Mouse (Mus musculus) embryonic fibroblast, embryonic 13.5 days (primary cell): ENCODE data around the gene Fam189b. TPM values are rescaled to one million over a fixed set of nuclear protein-coding genes. Genes with fewer than 3 reads are reported as not detected.

Experiments used
- H3K27ac ChIP-seq: 2 replicates; pipeline ENCODE4 v1.5.1; 2012; ENCODE audit warnings: low read length, control low read depth, inconsistent platforms; ENCODE audit not compliant: insufficient read depth
- H3K4me1 ChIP-seq: 2 replicates; pipeline ENCODE4 v1.6.1; 2011; ENCODE audit warnings: low read length; ENCODE audit not compliant: control insufficient read depth, insufficient read depth
- H3K4me3 ChIP-seq: 2 replicates; pipeline ENCODE4 v1.5.1; 2011; ENCODE audit warnings: mild to moderate bottlenecking, control low read depth, low read length; ENCODE audit not compliant: insufficient read depth
- CTCF ChIP-seq: IDR thresholded peaks from 2 replicates; pipeline ENCODE4 v1.5.1; 2011; ENCODE audit warnings: mild to moderate bottlenecking, control low read depth, low read length, moderate library complexity, borderline replicate concordance; ENCODE audit not compliant: insufficient read depth
- POLR2A ChIP-seq: IDR thresholded peaks from 2 replicates; pipeline ENCODE4 v1.6.1; 2011; ENCODE audit warnings: low read depth, mild to moderate bottlenecking, control low read depth, low read length, moderate library complexity
- polyA plus RNA-seq: library from polyadenylated mRNA; stranded (reverse); fragments of >200 nt; gene quantifications from 2 replicates; pipeline ENCODE4 v1.2.4, GENCODE M21; 2011; ENCODE audit warnings: low read depth; ENCODE audit not compliant: missing spikeins, insufficient read length

The Fam189b gene
- polyA plus RNA-seq, result 46.9 and 49.5 TPM in 2 replicates

- TF ChIP-seq CTCF (no peak), POLR2A (peak; percentile 94)
- Histone ChIP-seq H3K4me3 (peak within 1 kb of the TSS; percentile 65), H3K4me1 (peaks cover 5% of the 10 kb centered on the region; the same call in 1 of the 2 replicates), H3K27ac (0 out of 2 replicates have a peak within 1 kb of the TSS, but pooled peaks have one; percentile 2)
Measured at GRCm38 (mm10) chr3:89183058-89183958, at the start of gene Fam189b. Fam189b (plus strand) TSS chr3:89183143.

DNA sequence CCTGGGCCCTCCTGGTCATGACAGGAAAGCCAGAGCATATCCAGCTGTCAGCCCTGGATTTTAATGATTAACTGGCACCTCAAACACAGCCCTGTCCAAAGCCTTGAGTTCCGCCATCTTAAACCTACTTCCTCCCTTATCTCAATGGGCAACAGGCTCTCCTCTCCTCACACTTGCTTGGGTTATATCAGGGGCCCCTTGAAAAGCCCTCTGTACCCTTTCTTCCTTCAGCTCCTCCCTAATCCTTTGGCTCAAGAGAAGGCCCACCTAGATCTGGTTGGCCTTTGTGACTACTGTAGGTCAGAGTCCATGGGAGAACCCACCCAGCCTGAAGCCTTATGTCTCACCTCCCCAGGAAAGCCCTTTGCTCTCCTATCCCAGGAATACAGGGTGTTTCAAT, 49.2 kb upstream of the Fam189b start:
- Histone ChIP-seq H3K4me1 (no peaks in the 10 kb centered on the region), H3K4me3 (no peak overlapping the region), H3K27ac (no peak overlapping the region)
- TF ChIP-seq CTCF (no peak), POLR2A (no peak)

- TF ChIP-seq POLR2A (no peak), CTCF (no peak)
- H3K4me1 ChIP-seq, result no peaks in the 10 kb centered on the region
- H3K27ac ChIP-seq, result no peak within 1 kb of the TSS
- H3K4me3 ChIP-seq, result no peak within 1 kb of the TSS
Measured at GRCm38 (mm10) chr3:89135958-89136357, 47.0 kb upstream of the Fam189b start, which contains the start of gene Pklr. Pklr (plus strand) TSS chr3:89136142.

- no peak overlapping the region for H3K4me3 ChIP-seq
- no peak overlapping the region for H3K27ac ChIP-seq
- TF ChIP-seq CTCF (no peak), POLR2A (no peak)
Measured at GRCm38 (mm10) chr3:89136365-89136764, 46.6 kb upstream of the Fam189b start.

DNA sequence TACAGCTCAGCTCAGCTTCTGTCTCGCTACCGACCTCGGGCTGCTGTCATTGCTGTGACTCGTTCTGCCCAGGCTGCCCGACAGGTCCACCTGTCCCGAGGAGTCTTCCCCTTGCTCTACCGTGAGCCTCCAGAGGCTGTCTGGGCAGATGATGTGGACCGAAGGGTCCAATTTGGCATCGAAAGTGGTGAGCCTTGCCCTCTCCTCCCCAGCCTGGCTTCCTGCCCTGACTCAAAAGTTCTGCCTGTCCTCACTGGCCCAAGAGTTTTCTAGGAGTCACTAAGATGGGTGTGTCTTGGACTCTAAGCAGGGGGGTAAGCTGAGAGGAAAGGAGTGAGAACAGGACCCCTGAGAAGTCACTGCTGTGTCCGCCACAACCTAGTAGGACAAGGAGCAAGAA, 38.1 kb upstream of the Fam189b start:
- no peak for TF ChIP-seq CTCF
- TF ChIP-seq POLR2A, result no peak
- Histone ChIP-seq H3K27ac (no peak overlapping the region), H3K4me3 (no peak overlapping the region), H3K4me1 (no peaks in the 10 kb centered on the region)

More at GRCm38 (mm10) chr3:89136365-89136764, 46.6 kb upstream of the Fam189b start:
- no peaks in the 10 kb centered on the region for H3K4me1 ChIP-seq

- H3K27ac ChIP-seq, result no peak overlapping the region
- TF ChIP-seq POLR2A (no peak), CTCF (no peak)
- no peaks in the 10 kb centered on the region for H3K4me1 ChIP-seq
- H3K4me3 ChIP-seq, result no peak overlapping the region
Measured at GRCm38 (mm10) chr3:89145566-89145965, 37.4 kb upstream of the Fam189b start.

DNA sequence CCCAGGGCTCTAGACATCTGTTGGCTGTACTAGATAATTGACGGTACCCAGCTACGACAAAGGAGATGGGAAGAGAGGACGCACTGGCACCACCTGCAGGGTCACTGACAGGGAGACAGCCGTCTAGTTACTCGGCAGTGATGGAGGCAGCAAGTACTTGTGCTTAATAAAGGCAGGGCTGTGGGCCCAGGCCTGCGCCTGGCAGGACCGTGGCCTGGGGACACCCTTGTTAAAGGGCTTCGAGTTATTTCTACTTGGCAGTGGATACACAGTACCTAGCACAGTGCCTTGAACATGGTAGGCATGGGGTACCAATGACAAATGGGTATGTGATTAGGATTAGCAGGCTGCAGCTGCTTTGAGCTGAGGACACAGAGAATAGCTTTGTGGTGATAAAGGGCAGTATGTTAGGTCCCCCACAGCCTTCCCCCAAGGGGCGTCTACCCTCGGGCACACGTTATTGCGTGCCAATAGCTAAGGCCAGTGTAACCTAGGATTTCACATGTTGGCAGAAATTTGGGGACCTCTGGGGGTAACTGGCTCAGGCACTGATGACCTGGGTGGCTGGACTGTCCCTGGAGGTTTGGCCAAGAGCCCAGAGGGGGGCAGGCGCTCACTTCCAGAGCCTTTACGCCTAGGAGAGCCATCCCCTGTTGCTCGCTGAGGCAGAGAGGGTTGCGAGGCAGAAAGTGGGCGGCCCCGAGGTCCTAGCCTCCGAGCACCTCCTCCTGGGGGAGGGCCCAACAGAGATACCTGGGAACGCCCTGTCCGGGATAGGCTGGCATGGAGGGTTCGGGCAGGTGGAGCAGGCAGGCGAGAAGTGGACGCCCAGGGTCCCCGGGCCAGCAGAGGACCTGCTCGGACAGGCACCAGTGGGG, 35.6 kb upstream of the Fam189b start:
- H3K4me1 ChIP-seq, result no peaks in the 10 kb centered on the region
- no peak for TF ChIP-seq POLR2A
- TF ChIP-seq CTCF, result no peak
- no peak overlapping the region for H3K27ac ChIP-seq
- no peak overlapping the region for H3K4me3 ChIP-seq

- Histone ChIP-seq H3K4me3 (no peak overlapping the region), H3K27ac (no peak overlapping the region), H3K4me1 (no peaks in the 10 kb centered on the region)
- TF ChIP-seq CTCF, result no peak
- TF ChIP-seq POLR2A, result no peak
Measured at GRCm38 (mm10) chr3:89147979-89148311, 35.0 kb upstream of the Fam189b start.

DNA sequence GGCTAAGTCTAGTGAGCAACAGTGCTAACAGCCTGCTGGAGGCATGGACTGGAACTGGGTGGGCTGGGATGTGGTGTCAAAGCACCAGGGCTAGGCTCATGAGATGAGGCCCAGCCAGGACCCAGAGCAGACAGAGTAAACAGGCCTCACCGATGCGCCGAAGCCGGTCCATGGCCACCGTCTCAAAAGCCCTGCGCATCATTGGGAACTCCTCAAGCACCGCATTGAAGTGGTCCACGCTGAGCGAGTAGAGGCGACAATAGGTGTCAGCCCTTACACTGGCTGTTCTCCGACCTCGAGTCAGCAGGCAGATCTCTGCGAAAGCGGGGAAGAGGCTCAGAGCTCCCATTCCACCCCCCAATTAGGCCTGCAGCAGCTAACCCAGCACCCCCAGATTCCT, 34.4 kb upstream of the Fam189b start:
- no peak overlapping the region for H3K4me3 ChIP-seq
- H3K27ac ChIP-seq, result no peak overlapping the region
- TF ChIP-seq CTCF, result no peak
- TF ChIP-seq POLR2A, result no peak
- no peaks in the 10 kb centered on the region for H3K4me1 ChIP-seq

DNA sequence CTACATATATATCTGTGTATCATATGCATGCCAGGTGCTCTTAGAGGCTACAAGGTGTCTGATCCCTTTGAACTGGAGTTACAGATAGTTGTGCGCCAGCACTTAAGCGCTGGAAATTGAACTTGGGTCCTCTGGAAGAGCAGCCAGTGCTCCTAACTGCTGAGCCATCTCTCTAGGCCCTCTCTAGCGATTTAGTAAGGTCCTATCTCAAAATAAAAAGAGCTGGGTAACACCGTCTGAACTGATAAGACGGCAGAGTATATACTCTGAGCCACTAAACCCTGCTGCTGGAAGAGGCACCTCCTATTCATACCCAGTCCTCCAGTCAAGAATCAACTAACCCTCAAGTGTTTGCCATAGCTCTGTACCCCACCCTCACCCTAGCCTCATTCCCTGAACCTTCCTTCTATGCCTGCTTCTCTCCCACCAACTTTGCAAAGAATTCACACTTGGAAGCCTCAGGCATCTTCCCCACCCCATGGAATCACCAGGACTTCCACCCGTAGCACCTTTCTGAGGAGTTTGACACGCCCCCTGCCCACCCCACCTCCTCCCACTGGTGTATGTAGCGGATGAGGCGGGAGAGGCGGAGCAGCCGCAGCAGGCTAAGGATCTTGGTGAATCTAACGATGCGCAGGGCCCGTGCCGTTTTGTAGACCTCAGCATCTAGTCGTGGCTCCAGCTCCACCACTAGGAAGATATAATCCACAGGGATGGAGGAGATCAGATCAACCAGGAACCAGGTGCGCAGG, 30.7 kb upstream of the Fam189b start:
- Histone ChIP-seq H3K4me1 (no peaks in the 10 kb centered on the region), H3K4me3 (no peak overlapping the region), H3K27ac (no peak overlapping the region)
- no peak for TF ChIP-seq CTCF
- TF ChIP-seq POLR2A, result no peak
